Mouse (Mus musculus) frontal cortex, postnatal 25 days (tissue): Measurements from ENCODE around the gene Gramd1b.

ENCODE experiments used
- DNase-seq, 2 experiments: peaks; one replicate each; pipeline ENCODE4 v3.0.0; 2022; ENCODE audit warnings: low spot score in 2 of 2

Gramd1b gene

GRCm38 (mm10) chr9:40531027-40531621 is at the start of gene Gramd1b:
Gene Gramd1b, minus strand, starts transcription at chr9:40531383.
- peak in 1 of 2 experiments; percentile 20 for DNase-seq

- no peak for DNase-seq
Observed at GRCm38 (mm10) chr9:40578726-40579625, 47.8 kb upstream of the Gramd1b start.

GRCm38 (mm10) chr9:40577132-40577531 is 45.9 kb upstream of the Gramd1b start:
- no peak for DNase-seq

- no peak for DNase-seq
Observed at GRCm38 (mm10) chr9:40575053-40575985, 44.1 kb upstream of the Gramd1b start.

- DNase-seq: no peak
Observed at GRCm38 (mm10) chr9:40571280-40571679, 40.1 kb upstream of the Gramd1b start.

- DNase-seq: peak; percentile 7 to 20
Observed at GRCm38 (mm10) chr9:40568070-40568469, 36.9 kb upstream of the Gramd1b start.

GRCm38 (mm10) chr9:40563750-40564149 is 32.6 kb upstream of the Gramd1b start:
- DNase-seq: no peak

GRCm38 (mm10) chr9:40559646-40560045 is 28.5 kb upstream of the Gramd1b start:
- no peak for DNase-seq

- no peak for DNase-seq
Observed at GRCm38 (mm10) chr9:40557796-40558195, 26.6 kb upstream of the Gramd1b start.

- no peak for DNase-seq
Observed at GRCm38 (mm10) chr9:40556396-40556795, 25.2 kb upstream of the Gramd1b start.

- DNase-seq: peak in 1 of 2 experiments; percentile 15
Observed at GRCm38 (mm10) chr9:40555243-40555642, 24.1 kb upstream of the Gramd1b start.

GRCm38 (mm10) chr9:40547876-40548275 is 16.7 kb upstream of the Gramd1b start:
- DNase-seq: no peak

GRCm38 (mm10) chr9:40545193-40545592 is 14.0 kb upstream of the Gramd1b start:
- DNase-seq: no peak

- no peak for DNase-seq
Observed at GRCm38 (mm10) chr9:40539588-40540140, 8.5 kb upstream of the Gramd1b start.

GRCm38 (mm10) chr9:40537708-40538105 is 6.5 kb upstream of the Gramd1b start:
- DNase-seq: no peak

GRCm38 (mm10) chr9:40537044-40537707 is 6.0 kb upstream of the Gramd1b start:
- no peak for DNase-seq

- no peak for DNase-seq
Observed at GRCm38 (mm10) chr9:40530536-40530935, 647 bp downstream of the Gramd1b start.

GRCm38 (mm10) chr9:40528733-40529132 is 2.5 kb downstream of the Gramd1b start:
- no peak for DNase-seq

GRCm38 (mm10) chr9:40526928-40527327 is 4.3 kb downstream of the Gramd1b start:
- no peak for DNase-seq

GRCm38 (mm10) chr9:40522156-40522555 is 9.0 kb downstream of the Gramd1b start:
- no peak for DNase-seq

- DNase-seq: no peak
Observed at GRCm38 (mm10) chr9:40521097-40521496, 10.1 kb downstream of the Gramd1b start.
